Mouse (Mus musculus): ENCODE results near the gene Hoxd8. TPM values are rescaled to one million over a fixed set of nuclear protein-coding genes. Genes with fewer than 3 reads are reported as not detected.

Hoxd8 gene
- polyA plus RNA-seq, 1 experiment from 2014 or later: 45.6 TPM

DNA sequence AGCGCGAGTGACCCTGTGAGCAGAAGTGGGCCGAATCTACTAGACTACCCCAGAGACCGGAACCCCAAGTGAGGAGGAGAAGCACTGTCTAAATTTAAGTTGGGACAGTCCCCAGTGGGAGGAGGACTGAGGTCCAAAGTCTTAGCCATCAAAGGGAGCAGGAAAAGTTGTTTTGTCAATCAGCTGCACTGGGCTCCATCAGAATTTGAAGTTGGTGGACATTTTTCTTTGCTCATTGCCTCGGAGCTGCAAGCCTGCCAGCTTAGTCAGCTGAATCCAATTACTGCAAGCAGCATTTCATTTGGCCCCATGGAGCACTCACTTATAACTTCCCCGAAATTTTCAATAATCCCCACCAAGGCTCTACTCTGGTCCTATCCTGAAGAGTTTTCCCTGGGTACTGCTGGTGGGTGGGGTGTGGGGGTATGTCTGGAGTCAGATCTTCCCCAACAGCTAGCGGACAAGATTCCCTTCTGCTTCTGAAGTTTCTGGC lies 33.2 kb downstream of the Hoxd8 start:
- WGBS: 33% methylated on average over 7 of the region's 7 CpGs
- Histone ChIP-seq H3K27ac (ENCODE audit: low read length) (peak overlapping the region; percentile 81), H3K9ac (replicated peaks; ENCODE audit: low read length) (peak overlapping the region; percentile 61), H3K36me3 (ENCODE audit: insufficient read depth, low read length) (no peaks in the 10 kb centered on the region), H3K4me3 (ENCODE audit: low read length) (peak overlapping the region; percentile 44), H3K9me3 (ENCODE audit: low read length) (no peaks in the 10 kb centered on the region), H3K27me3 (ENCODE audit: insufficient read depth, low read length) (peaks cover 12% of the 10 kb centered on the region), H3K4me1 (ENCODE audit: insufficient read depth, low read length) (peaks cover 91% of the 10 kb centered on the region), H3K4me2 (replicated peaks; ENCODE audit: low read depth, low read length) (peak overlapping the region; percentile 78)
- no peak for ATAC-seq (ENCODE audit: low FRiP score, low TSS enrichment)

DNA sequence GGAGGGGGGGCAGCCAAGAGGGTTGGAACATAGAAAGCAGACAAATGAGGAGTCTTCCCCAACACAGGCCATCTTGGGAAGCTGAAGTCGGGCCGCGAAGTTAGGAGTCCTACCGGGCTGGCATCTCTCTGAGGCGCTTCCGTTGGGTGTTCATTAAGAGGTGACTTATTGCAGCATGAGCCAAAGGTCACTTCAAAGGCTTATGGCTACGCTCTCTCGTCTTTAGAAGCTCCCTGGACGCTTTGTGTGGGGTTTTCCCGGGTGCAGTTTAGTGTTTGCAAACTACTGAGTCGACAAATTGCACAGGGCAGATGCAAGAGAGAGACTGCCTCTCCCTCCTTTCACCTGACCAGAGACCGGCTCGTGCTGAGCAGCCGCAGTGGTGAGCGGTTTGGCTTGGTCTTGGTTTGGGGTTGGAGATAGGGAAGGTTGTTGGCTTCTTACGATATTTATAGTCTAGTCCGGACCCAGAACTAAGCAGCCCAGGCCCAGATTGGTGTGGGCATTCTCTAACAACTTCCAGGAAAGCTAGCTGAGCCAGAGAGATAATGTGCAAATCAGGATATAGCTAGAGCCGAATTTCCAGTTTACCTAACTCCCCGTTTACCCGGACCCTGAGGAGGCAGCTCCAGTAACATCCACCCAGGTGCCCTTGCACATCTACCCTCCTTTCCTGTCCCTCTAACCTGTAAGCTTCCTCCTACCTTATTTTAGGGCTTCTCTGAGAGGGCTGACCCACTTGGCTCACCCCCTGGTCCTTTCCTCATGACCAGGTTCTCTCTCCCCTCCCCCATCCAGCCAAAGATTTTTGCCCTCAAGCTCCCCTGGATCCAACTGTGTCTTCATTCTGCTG lies 34.4 kb downstream of the Hoxd8 start:
- 5% methylated on average over 20 of the region's 20 CpGs for WGBS
- peak overlapping the region; percentile 81 for H3K27ac ChIP-seq (ENCODE audit: low read length)
- H3K9ac ChIP-seq (replicated peaks; ENCODE audit: low read length): peak overlapping the region; percentile 61
- no peaks in the 10 kb centered on the region for H3K36me3 ChIP-seq (ENCODE audit: insufficient read depth, low read length)
- H3K27me3 ChIP-seq (ENCODE audit: insufficient read depth, low read length): peaks cover 16% of the 10 kb centered on the region
- peaks cover 79% of the 10 kb centered on the region for H3K4me1 ChIP-seq (ENCODE audit: insufficient read depth, low read length)
- H3K4me3 ChIP-seq (ENCODE audit: low read length): peak overlapping the region; percentile 44
- peak overlapping the region; percentile 78 for H3K4me2 ChIP-seq (replicated peaks; ENCODE audit: low read depth, low read length)
- ATAC-seq (ENCODE audit: low FRiP score, low TSS enrichment): no peak
- no peaks in the 10 kb centered on the region for H3K9me3 ChIP-seq (ENCODE audit: low read length)

DNA sequence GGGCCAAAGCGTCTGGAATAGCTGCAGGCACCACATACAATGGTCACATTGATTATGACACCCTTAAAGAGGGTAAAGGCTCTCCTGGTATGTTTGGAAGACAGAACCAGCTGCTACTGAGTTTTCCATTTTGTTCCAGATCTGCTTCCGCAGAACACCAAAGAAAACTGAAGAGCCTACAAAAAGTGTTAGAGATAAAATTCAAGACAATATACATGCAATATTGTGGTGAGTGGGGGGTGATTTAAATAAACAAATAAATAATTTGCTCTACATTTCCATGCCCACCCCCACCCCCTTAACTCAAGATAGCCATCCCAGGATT lies 35.0 kb downstream of the Hoxd8 start:
- no peaks in the 10 kb centered on the region for H3K36me3 ChIP-seq (ENCODE audit: insufficient read depth, low read length)
- peak overlapping the region; percentile 94 for H3K27ac ChIP-seq (ENCODE audit: low read length)
- H3K9ac ChIP-seq (replicated peaks; ENCODE audit: low read length): 0 out of 2 replicates have a peak overlapping the region, but pooled peaks have one; percentile 75
- peak overlapping the region; percentile 78 for H3K4me2 ChIP-seq (replicated peaks; ENCODE audit: low read depth, low read length)
- ATAC-seq (ENCODE audit: low FRiP score, low TSS enrichment): no peak
- 20% methylated on average over 2 of the region's 2 CpGs for WGBS
- H3K27me3 ChIP-seq (ENCODE audit: insufficient read depth, low read length): peaks cover 14% of the 10 kb centered on the region
- H3K4me1 ChIP-seq (ENCODE audit: insufficient read depth, low read length): peaks cover 74% of the 10 kb centered on the region
- no peaks in the 10 kb centered on the region for H3K9me3 ChIP-seq (ENCODE audit: low read length)
- H3K4me3 ChIP-seq (ENCODE audit: low read length): peak overlapping the region; percentile 44

DNA sequence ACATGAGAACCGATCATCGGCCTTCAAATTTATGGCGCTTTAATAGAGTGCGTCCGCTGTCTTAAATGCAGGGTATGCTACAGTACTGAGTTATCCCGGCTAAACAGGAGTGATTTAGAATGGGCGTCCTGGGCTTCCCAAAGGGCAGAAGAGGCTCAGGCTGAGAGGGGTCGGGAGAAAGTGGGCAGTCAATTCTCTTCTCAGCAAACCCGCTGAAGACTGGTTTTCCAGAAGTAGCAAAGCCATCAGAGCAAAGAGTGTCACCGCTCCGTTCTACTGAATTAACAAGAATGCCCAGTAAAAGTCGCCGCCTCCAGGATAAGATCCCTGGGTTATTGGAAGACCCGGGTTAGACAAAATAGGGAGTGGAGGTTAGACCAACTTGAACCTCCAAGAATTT lies 35.5 kb downstream of the Hoxd8 start:
- no peak for ATAC-seq (ENCODE audit: low FRiP score, low TSS enrichment)
- Histone ChIP-seq H3K36me3 (ENCODE audit: insufficient read depth, low read length) (no peaks in the 10 kb centered on the region), H3K27ac (ENCODE audit: low read length) (peak overlapping the region; percentile 94), H3K9me3 (ENCODE audit: low read length) (no peaks in the 10 kb centered on the region), H3K4me1 (ENCODE audit: insufficient read depth, low read length) (peaks cover 70% of the 10 kb centered on the region), H3K27me3 (ENCODE audit: insufficient read depth, low read length) (peaks cover 10% of the 10 kb centered on the region), H3K9ac (replicated peaks; ENCODE audit: low read length) (peak overlapping the region; percentile 75), H3K4me2 (replicated peaks; ENCODE audit: low read depth, low read length) (peak overlapping the region; percentile 78), H3K4me3 (ENCODE audit: low read length) (peak overlapping the region; percentile 44)
- 5% methylated on average over 14 of the region's 14 CpGs for WGBS

DNA sequence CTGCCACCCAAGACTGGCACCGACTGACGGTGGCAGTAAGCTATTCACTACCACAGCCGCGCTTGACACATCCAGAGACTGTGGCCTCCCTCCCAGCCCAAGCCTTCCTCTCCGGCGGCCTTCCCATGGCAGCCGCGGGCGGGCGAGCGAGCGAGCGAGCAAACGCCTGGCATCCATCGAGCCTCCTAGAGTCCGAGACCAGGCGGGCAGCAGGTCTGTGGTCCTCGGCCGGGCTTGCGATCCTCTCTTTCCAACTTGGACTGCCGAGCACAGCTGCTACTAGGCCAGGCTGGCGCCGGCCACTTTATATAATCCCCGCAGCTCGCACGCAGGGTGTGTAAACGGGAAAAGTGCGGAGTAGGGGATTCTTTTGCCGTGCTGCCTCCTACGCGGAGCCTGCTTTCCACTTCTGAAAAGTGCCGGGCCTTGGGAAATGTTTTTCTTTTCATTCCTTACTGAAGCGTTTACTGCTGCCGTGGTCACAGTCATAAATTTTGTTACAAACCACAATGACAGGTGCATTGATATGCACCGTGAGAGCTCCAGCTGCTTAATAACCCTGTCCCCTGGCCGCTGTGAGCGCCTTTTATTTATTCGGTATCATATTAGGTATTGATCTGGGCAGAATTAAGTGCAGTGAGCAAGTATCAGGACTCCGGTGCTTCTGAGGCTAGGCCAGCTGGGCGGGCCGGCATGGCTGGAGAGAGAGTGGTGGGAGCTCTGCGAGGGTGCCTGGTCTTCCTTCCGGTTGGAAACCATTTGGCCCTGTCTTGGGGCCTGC lies 36.1 kb downstream of the Hoxd8 start:
- peak overlapping the region; percentile 75 for H3K9ac ChIP-seq (replicated peaks; ENCODE audit: low read length)
- H3K27me3 ChIP-seq (ENCODE audit: insufficient read depth, low read length): peaks cover 14% of the 10 kb centered on the region
- peak overlapping the region; percentile 94 for H3K27ac ChIP-seq (ENCODE audit: low read length)
- H3K9me3 ChIP-seq (ENCODE audit: low read length): no peaks in the 10 kb centered on the region
- ATAC-seq (ENCODE audit: low FRiP score, low TSS enrichment): peak; percentile 64
- 2% methylated on average over 43 of the region's 43 CpGs for WGBS
- peak overlapping the region; percentile 78 for H3K4me2 ChIP-seq (replicated peaks; ENCODE audit: low read depth, low read length)
- peak overlapping the region; percentile 44 for H3K4me3 ChIP-seq (ENCODE audit: low read length)
- no peaks in the 10 kb centered on the region for H3K36me3 ChIP-seq (ENCODE audit: insufficient read depth, low read length)
- H3K4me1 ChIP-seq (ENCODE audit: insufficient read depth, low read length): peaks cover 67% of the 10 kb centered on the region

DNA sequence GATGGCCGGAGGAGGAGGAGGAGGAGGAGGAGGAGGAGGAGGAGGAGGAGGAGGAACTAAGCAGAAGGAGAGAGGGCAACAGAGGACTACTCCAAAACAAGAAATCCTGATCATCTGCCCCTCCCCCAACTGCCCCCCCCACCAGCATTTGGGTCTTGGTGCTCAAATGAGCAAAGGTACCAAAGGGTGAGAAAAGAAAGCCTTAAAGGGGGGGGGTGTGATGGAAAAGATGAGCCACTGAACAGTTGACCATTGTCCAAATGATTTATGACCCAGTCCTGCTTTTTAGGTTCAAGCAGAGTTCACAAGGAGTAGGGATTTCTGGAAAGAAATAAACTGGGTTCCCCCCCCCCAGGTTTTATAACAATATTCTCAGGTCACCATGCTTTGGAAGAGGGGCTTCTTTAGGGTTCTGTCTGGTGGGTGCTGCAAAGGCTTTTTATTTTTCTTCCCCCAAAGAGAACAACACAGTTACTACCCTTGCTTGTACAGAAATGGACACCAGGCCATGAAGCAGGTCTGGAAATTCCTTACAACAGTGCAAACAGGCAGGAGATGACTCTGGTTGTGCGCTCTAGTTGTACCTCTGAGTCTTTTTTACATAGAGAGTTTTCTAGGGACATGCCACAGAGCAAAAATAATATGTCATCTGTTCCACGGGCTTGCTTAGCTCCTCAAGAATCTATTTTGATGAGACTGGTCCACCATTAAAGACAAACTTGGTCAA lies 37.0 kb downstream of the Hoxd8 start:
- Histone ChIP-seq H3K9ac (replicated peaks; ENCODE audit: low read length) (no peak overlapping the region), H3K4me3 (ENCODE audit: low read length) (no peak overlapping the region), H3K27me3 (ENCODE audit: insufficient read depth, low read length) (peaks cover 20% of the 10 kb centered on the region), H3K9me3 (ENCODE audit: low read length) (no peaks in the 10 kb centered on the region), H3K4me1 (ENCODE audit: insufficient read depth, low read length) (peaks cover 67% of the 10 kb centered on the region), H3K27ac (ENCODE audit: low read length) (peak overlapping the region; percentile 10), H3K4me2 (replicated peaks; ENCODE audit: low read depth, low read length) (no peak overlapping the region), H3K36me3 (ENCODE audit: insufficient read depth, low read length) (no peaks in the 10 kb centered on the region)
- ATAC-seq (ENCODE audit: low FRiP score, low TSS enrichment): no peak
- WGBS: 50% methylated on average over 2 of the region's 3 CpGs

DNA sequence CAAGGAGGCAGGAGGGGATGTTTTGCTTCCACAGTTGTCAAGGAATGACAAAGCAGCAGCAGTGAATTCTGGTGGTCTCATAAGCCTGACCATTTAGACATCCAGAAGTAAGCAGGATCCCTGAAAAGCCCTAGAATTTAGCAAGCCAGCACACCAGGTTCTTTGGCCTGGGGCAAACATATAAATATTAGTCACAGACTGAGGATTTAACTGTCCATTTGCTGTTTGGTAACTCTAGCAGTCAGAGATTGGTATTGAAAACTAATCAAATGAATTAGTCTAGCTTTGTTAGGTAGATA lies 37.5 kb downstream of the Hoxd8 start:
- Histone ChIP-seq H3K36me3 (ENCODE audit: insufficient read depth, low read length) (no peaks in the 10 kb centered on the region), H3K27me3 (ENCODE audit: insufficient read depth, low read length) (peaks cover 20% of the 10 kb centered on the region), H3K9ac (replicated peaks; ENCODE audit: low read length) (no peak overlapping the region), H3K4me1 (ENCODE audit: insufficient read depth, low read length) (peaks cover 68% of the 10 kb centered on the region), H3K9me3 (ENCODE audit: low read length) (no peaks in the 10 kb centered on the region), H3K4me2 (replicated peaks; ENCODE audit: low read depth, low read length) (no peak overlapping the region), H3K27ac (ENCODE audit: low read length) (peak overlapping the region; percentile 10), H3K4me3 (ENCODE audit: low read length) (no peak overlapping the region)
- ATAC-seq (ENCODE audit: low FRiP score, low TSS enrichment): no peak

DNA sequence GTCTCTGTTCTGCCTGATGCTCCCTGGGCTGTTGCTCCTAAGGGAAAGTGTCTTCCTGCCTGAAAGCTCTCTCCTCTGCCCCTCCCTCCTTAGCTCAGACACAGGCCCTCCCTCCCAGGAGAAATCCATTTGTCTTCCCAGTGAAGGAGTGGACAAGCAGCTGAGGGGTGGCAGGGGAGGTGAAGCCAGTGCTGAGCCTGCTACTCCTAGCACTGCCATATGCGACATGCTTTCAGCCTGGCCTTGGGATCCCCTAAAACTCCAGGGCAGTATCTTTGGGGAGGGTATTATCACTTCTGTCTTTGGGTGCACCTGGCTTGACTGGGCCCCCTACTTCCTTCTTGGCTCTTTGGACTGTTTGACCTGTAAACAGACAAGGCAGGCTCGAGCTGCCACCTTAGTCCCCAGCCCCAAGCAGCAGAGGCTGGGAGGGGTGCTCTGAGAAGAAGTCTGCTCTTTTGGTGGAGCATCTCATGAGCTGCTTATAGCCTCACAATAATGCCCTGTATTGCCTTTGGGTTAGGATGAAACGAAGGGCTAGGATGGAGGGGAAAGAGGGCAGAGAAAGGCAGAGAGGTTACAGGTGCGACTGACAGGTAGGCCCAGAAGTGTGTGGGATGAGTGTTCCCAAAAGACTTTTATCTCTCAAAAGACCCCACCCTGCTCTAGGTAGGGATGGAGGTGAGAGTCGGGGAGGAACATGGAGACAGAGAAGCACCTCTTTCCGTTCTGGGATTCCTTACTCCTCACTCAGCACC lies 41.3 kb downstream of the Hoxd8 start:
- H3K36me3 ChIP-seq (ENCODE audit: insufficient read depth, low read length): no peaks in the 10 kb centered on the region
- no peaks in the 10 kb centered on the region for H3K9me3 ChIP-seq (ENCODE audit: low read length)
- H3K9ac ChIP-seq (replicated peaks; ENCODE audit: low read length): peak overlapping the region; percentile 64
- peaks cover 57% of the 10 kb centered on the region for H3K4me1 ChIP-seq (ENCODE audit: insufficient read depth, low read length)
- peaks cover 21% of the 10 kb centered on the region for H3K27me3 ChIP-seq (ENCODE audit: insufficient read depth, low read length)
- WGBS: 27% methylated on average over 6 of the region's 6 CpGs
- no peak for ATAC-seq (ENCODE audit: low FRiP score, low TSS enrichment)
- H3K4me2 ChIP-seq (replicated peaks; ENCODE audit: low read depth, low read length): peak overlapping the region; percentile 55
- H3K27ac ChIP-seq (ENCODE audit: low read length): peak overlapping the region; percentile 22
- H3K4me3 ChIP-seq (ENCODE audit: low read length): peak overlapping the region; percentile 41

DNA sequence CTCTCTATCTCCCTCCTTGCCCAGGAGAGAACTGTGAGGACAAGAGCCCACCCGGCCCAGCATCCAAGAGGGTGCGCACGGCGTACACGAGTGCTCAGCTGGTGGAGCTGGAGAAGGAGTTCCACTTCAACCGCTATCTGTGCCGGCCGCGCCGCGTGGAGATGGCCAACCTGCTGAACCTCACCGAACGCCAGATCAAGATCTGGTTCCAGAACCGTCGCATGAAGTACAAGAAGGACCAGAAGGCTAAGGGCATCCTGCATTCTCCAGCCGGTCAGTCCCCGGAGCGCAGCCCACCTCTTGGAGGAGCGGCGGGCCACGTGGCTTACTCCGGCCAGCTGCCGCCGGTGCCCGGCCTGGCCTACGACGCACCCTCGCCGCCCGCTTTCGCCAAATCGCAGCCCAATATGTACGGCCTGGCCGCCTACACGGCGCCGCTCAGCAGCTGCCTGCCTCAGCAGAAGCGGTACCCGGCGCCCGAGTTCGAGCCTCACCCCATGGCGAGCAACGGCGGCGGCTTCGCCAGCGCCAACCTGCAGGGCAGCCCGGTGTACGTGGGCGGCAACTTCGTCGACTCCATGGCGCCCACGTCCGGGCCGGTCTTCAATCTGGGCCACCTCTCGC lies 42.0 kb downstream of the Hoxd8 start:
- H3K9me3 ChIP-seq (ENCODE audit: low read length): no peaks in the 10 kb centered on the region
- peak; percentile 5; the same call in 1 of the 2 replicates for ATAC-seq (ENCODE audit: low FRiP score, low TSS enrichment)
- 11% methylated on average over 57 of the region's 58 CpGs for whole genome bisulfite sequencing
- H3K4me3 ChIP-seq (ENCODE audit: low read length): peak overlapping the region; percentile 41
- peak overlapping the region; percentile 55 for H3K4me2 ChIP-seq (replicated peaks; ENCODE audit: low read depth, low read length)
- no peaks in the 10 kb centered on the region for H3K36me3 ChIP-seq (ENCODE audit: insufficient read depth, low read length)
- peak overlapping the region; percentile 66 for H3K27ac ChIP-seq (ENCODE audit: low read length)
- H3K27me3 ChIP-seq (ENCODE audit: insufficient read depth, low read length): peaks cover 24% of the 10 kb centered on the region
- H3K9ac ChIP-seq (replicated peaks; ENCODE audit: low read length): peak overlapping the region; percentile 64
- peaks cover 50% of the 10 kb centered on the region for H3K4me1 ChIP-seq (ENCODE audit: insufficient read depth, low read length)

All from kidney, embryonic 16.5 days (tissue).